Mouse (Mus musculus) frontal cortex, postnatal 14 days (tissue): Measurements from ENCODE around the gene Ano7.
A peak's percentile ranks its signal among the peaks of the same experiment; 100 is the strongest.

ENCODE experiments used
- DNase-seq, 2 experiments: peaks; one replicate each; pipeline ENCODE4 v3.0.0; 2022; ENCODE audit warnings: low spot score in 2 of 2

Ano7 gene

GRCm38 (mm10) chr1:93373665-93374064 lies at the start of gene Ano7:
Ano7 (plus strand) TSS chr1:93373930.
- no peak for DNase-seq

DNA sequence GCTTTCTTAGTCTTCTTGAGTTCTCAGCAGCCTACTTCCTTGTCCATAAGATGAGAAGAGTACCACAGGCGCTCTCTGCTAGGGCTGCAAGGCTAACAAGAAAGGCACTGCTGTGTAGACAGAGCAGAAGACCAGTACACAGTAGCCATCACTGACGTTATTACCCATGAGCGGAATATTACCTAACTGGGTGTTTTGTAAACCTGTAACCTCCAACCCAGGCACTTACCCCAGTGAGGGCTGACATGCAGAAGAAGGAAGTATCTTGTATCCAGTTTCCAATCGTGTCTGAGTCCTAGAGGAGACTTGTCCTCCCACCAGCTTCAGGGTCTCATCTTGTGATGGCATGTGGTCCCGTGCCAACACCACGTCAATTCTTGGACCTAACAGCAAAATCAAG lies 49.8 kb upstream of the Ano7 start:
- no peak for DNase-seq

- DNase-seq: no peak
Observed at GRCm38 (mm10) chr1:93326446-93326845, 47.3 kb upstream of the Ano7 start.

- DNase-seq: no peak
Observed at GRCm38 (mm10) chr1:93334621-93335020, 39.1 kb upstream of the Ano7 start.

GRCm38 (mm10) chr1:93342648-93343503 lies 30.9 kb upstream of the Ano7 start, which contains the start of the genes Ppp1r7 and Pask:
Ppp1r7 (plus strand) TSS chr1:93342854.
Pask (minus strand) TSS chr1:93343482.
- peak; percentile 91 to 94 for DNase-seq

GRCm38 (mm10) chr1:93343504-93344047 lies 30.2 kb upstream of the Ano7 start:
- DNase-seq: peak; percentile 93

- DNase-seq: no peak
Observed at GRCm38 (mm10) chr1:93347176-93347575, 26.6 kb upstream of the Ano7 start.

DNA sequence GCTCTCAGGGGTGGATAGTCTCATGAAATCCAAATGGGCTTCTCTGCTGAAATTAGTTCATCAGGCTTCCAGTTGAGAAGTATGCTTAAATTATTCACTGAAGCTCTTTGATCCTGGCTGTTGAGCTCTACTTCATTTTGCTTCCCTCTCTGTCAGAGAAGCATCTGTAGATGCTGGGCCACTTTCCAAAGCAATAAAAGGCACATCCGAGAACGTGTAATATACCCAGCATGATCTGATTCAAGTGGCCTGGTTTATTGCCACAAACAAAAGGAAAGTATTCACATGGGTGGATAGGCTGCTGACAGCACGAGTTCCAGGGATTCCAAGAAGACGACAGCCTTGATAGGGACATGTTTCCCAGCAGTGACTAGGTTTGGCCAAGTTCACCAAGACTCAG lies 24.0 kb upstream of the Ano7 start:
- no peak for DNase-seq

DNA sequence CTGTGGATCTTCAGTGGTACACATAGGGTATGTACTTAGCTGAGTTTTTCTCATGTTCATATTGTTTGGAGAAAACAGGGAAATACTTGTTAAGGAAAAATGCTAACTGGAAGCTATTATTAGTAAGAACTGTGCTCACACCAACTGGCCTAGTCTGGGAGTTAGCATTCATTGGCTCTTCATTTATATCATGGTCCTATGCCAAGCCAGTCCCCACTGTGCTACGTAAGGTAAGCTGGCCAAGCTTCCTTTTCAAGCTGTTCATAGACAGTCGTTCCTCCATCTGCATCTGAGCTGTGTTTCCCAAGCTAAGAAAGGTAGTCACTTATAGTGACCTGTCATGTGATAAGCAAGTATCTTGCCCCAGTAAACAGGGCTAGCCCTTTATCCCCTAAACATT lies 21.0 kb upstream of the Ano7 start:
- no peak for DNase-seq

GRCm38 (mm10) chr1:93362661-93363060 lies 11.1 kb upstream of the Ano7 start:
- no peak for DNase-seq

DNA sequence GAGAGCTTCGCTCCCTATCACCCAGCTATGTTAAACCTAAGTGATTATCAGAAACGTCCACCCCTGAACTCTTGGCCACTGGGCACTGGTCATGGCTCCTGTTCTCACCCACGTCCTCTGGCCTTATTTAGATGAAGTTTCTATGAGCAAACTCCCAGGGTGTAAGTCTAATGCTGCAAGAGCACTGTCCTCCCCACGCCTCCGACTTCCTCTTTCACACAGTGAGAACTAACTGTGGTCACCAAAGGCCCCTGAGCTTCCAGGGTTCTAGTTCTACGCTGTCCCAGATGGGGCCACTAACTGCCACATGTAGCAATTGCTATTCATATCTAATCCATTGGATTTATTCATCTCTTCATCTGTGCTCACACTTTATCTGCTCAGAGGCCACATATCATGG lies 8.1 kb upstream of the Ano7 start:
- no peak for DNase-seq

DNA sequence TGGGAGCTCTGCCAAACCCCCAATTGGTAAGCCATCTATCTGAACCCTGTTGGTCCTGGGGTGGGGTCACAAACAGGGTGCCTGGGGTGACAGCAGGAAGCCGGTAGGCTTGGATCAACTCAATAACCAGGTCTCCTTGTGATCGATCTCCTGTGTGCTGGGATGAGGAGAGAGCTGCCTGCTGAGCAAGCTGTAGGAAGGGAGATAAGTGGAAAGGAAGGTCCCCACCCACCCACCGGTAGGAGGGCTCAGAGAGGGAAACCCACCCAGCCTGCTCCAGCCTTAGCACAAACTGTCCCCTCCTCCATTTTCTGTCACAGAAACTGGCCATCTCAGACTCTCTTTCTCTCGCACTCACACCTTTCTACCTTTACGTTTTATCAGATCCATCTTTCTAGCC lies 3.6 kb downstream of the Ano7 start:
- DNase-seq: no peak

- DNase-seq: no peak
Observed at GRCm38 (mm10) chr1:93379117-93379516, 5.4 kb downstream of the Ano7 start.

DNA sequence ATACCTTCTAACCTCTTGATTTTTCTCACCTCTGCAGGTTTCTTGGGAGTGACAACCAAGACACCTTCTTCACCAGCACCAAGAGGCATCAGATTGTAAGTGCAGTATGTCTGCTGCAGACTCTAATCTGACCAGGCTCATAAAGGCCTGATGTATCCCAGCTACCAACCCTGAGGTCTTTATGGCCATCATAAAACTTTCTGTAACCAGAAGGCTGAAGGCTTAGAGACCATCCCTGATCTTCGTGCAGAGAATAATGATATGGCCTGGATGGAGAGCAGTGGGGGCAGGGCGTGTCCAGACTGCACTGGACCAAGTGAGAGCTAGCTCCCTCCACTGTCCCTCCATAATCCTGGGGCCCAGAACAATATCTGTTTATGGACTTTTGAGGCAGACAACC lies 13.5 kb downstream of the Ano7 start:
- DNase-seq: no peak

- no peak for DNase-seq
Observed at GRCm38 (mm10) chr1:93388906-93389305, 15.2 kb downstream of the Ano7 start.

- DNase-seq: no peak
Observed at GRCm38 (mm10) chr1:93401191-93402052, 27.7 kb downstream of the Ano7 start.

DNA sequence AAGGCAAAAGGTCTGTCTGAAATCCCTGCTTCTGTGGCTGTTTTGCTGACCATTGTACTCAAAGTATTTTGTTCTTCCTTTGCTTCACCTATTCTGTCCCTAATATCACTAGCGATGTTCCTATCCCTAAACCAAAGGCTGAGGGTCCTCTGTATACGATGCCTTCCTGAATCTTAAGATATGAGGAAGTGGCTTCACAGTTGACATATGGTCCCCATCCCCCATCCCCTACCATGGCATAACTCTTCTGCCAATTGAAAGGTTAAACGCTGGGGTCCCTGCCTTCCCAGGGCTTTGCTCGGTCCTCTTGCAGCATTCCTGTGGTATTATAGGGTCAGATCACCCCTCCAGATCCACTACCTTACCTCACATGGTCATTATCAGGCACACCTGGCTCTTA lies 29.7 kb downstream of the Ano7 start:
- no peak for DNase-seq

DNA sequence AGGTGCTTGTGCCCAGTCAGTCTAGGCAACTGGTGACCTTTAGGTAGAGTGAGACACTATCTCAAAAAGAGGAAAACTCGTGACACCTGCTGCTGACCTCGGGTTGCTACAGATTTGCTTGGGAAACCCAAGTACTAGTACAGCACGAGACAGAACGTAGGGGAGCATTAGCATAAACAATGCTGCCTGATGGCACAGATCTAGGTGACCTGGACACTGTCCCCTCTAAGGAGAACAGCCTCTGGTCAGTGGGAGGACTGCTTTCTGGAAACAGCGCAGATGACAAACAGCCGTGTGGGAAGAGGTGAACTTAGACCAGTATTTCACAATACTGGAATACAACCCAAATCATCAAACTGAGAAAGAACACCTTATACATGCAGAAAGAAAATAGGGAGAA lies 58.4 kb downstream of the Ano7 start:
- DNase-seq: no peak

DNA sequence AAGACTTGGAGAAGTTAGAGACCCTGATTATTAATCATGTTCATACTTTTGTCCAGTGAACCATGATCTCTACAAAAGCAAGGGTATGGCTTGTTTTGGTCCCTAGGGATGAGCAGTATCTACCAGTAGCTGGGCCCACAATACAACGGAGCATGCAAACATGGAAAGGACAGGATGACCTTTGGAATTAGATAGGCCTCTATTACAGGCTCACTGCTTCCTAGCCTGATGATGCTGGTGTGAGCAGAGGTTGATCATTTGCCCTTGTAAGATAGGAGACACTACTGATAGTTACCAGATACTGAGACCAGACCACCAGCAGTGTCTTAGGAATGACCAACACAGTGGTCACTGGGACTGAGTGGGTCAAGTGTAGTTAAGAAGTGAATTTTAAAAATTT lies 65.6 kb downstream of the Ano7 start:
- DNase-seq: no peak

DNA sequence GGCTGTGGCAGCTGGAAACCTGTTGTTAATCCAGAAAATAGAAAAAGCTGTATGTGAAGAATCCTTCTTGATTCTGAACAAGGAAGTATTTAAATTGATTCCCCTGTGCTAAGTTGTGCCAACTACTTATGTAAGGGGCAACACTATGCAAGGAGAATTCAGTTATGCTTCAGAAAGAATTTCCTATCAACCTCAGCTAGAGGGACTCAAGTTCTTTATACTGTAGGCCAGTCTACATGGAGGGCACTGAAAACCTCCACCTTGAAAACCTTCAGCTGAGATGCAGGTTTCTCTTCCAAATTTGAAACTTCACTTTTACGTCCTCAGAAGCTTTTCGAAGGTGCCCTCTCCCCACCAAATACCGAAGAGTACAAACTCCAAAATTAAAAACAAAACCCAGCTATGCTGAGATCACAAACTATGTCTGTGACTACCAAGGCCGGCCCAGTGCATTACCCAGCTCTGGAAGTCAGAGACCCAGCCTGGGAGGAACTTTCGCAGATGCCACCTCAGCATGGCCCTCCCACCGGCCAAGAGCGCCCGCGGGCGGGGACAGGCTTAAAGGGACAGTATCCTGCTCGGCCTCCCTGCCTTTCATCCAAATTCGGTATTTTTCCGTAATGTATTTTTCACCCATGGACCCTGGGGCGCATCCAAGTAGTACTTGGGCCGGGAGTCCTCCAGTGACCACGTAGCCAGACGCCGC lies 70.8 kb downstream of the Ano7 start:
- peak; percentile 25 to 57 for DNase-seq

- DNase-seq: peak; percentile 31 to 47
Observed at GRCm38 (mm10) chr1:93445111-93445821, 71.5 kb downstream of the Ano7 start.
